Mouse (Mus musculus) kidney, adult 2 months (tissue): ENCODE measurements around the gene Dbp.

Source experiments
- CTCF ChIP-seq: fragments of 200-500 bp; conservative IDR thresholded peaks from 2 replicates; pipeline ENCODE4 v1.5.1; 2011; ENCODE audit warnings: low read depth, mild to moderate bottlenecking, control low read depth, low read length, moderate library complexity, mixed read lengths; ENCODE audit not compliant: insufficient read depth, insufficient read length
- POLR2A ChIP-seq: fragments of 200-500 bp; IDR thresholded peaks from one replicate; pipeline ENCODE4 v1.6.1; 2011; ENCODE audit warnings: low read depth, low read length, control low read depth

DNA sequence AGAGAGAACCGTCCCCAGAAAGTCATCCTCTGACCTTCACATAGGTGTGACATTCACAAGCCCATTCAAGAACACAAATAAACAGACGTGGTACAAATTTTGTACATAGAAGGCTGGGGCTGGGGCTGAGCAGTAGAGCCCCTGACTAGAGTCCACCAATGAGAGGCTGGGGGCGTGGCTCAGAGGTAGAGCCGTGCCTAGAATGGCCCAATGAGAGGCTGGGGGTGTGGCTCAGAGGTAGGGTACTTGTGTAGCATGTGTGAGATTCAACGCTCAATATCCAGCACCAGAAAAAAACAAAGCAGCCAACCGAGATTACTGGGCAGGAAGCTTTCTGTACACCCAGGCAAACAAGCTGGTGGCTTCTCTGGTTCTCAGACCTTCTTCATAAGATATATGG, 50.8 kb downstream of the Dbp start:
- TF ChIP-seq CTCF: no peak
- no peak for TF ChIP-seq POLR2A
